Mouse (Mus musculus) retina, postnatal 7 days (tissue): ENCODE data around the gene Aqp12.

ENCODE experiments used
- DNase-seq: peaks from one replicate; pipeline ENCODE4 v3.0.0-alpha.2; 2012; ENCODE audit warnings: low read depth, low spot score

The Aqp12 gene

DNA sequence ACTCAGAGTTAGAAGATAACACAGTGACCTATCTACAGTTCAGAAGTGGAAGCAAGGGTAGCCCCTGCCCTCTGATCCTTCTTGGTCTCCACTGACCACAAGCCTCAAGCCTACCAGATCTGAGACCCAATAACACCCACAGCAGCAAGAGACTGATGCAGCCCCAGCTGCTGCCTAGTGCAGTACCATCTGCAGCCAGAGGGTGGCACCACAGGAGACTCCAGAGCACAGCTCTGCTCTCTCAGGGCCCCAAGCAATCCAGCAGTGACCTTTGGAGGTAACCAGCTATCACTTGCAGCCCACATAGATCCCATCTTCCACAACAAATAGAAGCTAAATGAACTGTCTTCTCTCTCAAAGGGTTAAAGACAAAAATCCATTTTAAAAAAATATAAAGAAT lies 8.3 kb downstream of the Aqp12 start:
- peak; percentile 55 for DNase-seq

GRCm38 (mm10) chr1:93015136-93015535 lies 9.0 kb downstream of the Aqp12 start:
- DNase-seq = no peak

- no peak for DNase-seq
These were observed 12.6 kb downstream of the Aqp12 start for GRCm38 (mm10) chr1:93018716-93019115.

GRCm38 (mm10) chr1:93020602-93021001 lies 14.5 kb downstream of the Aqp12 start:
- DNase-seq = no peak

DNA sequence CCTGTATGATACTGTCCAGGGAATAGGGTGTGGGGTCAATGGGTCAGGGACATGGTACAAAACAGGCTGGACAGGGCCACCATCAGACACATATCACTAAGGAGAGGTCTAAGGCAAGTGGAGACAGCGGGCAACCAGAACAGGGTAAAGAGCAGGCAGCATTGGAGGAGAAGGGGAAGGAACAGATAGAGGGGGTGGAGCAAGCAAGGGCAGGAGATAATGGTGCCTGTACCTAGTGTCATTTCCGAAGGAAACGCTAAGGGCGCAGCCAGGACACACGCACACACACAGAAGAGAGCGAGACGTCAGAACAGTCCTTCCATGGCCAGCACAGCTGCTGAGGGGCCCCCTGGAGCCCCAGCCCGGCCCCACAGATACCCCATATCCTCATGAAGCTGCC lies 20.5 kb downstream of the Aqp12 start:
- DNase-seq = no peak

- DNase-seq = no peak
These were observed 23.3 kb downstream of the Aqp12 start for GRCm38 (mm10) chr1:93029387-93029786.

DNA sequence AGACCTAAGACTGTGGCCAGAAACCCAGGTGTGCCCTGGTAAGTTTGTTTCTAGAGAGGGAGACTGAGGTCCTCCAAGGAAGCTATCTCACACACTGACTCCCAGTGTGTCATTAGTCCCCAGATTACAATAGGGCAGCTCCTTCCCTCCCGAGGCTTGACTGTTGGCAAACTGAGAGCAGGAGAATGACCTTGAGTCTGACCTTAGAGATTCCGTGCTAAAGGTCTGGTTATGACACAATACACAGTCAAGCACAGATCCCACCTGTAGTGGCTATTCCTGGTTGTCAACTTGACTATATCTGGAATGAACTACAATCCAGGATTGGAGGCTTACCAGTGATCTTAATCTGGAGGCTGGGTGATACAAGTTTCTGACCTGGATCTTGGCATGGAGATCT lies 23.9 kb downstream of the Aqp12 start:
- no peak for DNase-seq

GRCm38 (mm10) chr1:93031199-93031598 lies 25.1 kb downstream of the Aqp12 start:
- DNase-seq = no peak

- no peak for DNase-seq
These were observed 27.9 kb downstream of the Aqp12 start for GRCm38 (mm10) chr1:93033989-93034388.

DNA sequence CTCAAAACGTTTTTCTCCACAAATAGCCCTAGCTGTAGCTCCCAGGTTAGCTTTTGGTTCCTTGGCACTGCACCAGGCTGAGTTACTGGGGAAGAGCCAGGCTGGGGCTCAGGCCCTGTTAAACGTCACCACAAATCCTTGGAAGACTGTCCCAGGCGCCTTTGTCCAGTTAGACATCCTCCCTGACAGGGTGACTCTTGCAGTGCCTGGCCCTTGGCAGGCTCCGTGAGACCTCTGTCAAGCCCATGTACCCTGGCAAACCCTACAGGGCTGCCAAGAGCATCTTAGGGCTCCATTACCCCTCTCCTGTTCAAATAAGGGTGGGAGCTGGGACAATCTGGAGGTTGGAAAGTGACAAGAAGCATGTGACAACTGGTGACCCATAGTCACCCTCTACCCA lies 29.8 kb downstream of the Aqp12 start:
- DNase-seq = no peak

DNA sequence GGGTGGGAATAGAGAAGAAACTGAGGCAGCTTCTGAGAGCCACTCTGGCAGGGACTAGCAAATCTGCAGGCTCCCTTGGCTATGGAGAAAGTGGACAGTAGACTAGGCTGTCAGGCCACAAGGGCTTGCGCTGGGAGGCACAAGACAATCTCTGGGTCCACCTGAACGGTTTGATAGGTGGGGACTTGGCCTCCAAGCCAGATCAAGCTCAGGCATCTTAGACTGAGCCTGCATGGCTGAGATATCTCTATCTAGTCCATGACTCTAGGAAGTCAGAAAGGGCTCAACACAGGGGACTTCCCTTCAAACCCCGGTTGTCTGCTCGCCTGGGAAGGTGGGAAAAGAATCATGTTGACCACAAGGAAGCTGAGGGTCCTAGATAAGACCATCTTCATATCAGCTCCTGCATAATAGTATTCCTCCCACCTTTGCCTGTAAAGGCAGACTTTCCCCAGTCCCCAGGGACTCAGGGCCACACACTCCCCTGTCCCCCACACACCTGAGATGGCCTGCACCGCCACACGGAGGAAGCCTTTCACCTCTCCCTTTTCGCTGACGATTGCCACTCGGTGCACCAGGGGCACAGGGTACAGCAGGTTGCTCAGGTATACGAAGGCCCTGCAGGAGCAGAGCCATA lies 40.1 kb downstream of the Aqp12 start:
- DNase-seq = no peak

DNA sequence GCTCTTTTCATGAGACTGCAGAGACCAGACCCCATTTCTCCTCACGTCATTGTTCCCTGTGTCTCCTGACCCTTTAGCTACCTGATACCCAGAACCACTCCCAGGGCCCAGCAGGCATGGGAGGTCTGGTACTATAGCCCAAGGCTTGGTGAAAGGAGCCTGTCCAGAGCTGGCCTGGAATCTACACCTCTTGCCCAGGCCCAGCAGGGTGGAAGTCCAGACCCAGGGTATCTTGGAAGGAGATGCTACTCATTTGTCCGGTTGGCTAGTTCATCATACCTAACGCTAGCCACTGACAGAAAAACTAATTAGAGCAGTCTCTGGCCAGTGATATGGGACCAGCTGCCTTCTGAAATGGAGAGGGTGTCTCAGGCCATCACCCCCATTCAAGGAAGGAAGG lies 43.9 kb downstream of the Aqp12 start:
- DNase-seq = no peak

GRCm38 (mm10) chr1:93051124-93051833 lies 45.1 kb downstream of the Aqp12 start:
- no peak for DNase-seq
